In the genomic region with DNA sequence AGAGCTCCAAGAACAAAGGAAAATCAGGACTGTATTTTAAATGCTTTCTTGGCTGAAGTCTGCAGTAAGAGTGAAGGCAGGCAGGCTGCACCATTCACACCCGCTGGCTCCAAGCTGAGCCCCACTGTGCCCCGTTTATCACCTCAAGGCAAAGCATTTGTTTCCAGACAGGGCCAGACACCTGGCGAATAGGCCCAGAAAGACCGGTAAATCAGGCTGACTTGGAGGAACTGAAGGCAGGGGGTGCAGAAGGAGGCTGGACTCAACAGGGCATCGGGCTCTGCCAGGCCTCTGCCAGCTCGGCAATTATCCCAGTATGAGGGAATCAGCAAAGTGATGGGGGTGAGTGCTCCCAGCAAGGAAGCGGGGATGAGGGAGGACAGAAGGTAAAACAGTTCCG, we compare ENCODE assay signal across 16 mouse cellular contexts. TPM values are rescaled to one million over a fixed set of nuclear protein-coding genes. Genes with fewer than 3 reads are reported as not detected.
DNase-seq lines count a peak whose midpoint lies in the region; ATAC-seq lines count a peak whose summit lies in the region.
"Had no signal": no experiment of that assay in that cellular context is flagged by ENCODE, and none has a peak within 500 bp of the region (broad histone marks: within the 10 kb centered on the region; RNA-seq: fewer than 3 reads in every experiment).

No protein-coding gene starts in this region.

- no peaks in the 10 kb centered on the region for H3K9me3 ChIP-seq in forebrain, embryonic 14.5 days (replicated peaks; ENCODE audit: control insufficient read depth, low read length)
- no peaks in the 10 kb centered on the region for H3K9me3 ChIP-seq in forebrain, embryonic 10.5 days
- H3K9me3 ChIP-seq: hindbrain, embryonic 15.5 days had no signal

- peak; percentile 24 for DNase-seq in forebrain, embryonic 14.5 days (ENCODE audit: low spot score)
- DNase-seq in forebrain, embryonic 10.5 days (ENCODE audit: extremely low spot score, low spot score), result no peak
- peak; percentile 18 for DNase-seq in thymus, postnatal 0 days (ENCODE audit: low spot score)
- no peak for DNase-seq in thymus, adult 18-20 months
- DNase-seq in cerebellum, postnatal 14 days, result peak; percentile 57 to 69
- DNase-seq in thymus, postnatal 25 days, result peak; percentile 34
- no peak for DNase-seq in lung, postnatal 14 days
- no peak for DNase-seq in layer of hippocampus, postnatal 36 days
- DNase-seq: kidney, adult 18-20 months; kidney, postnatal 4 days; lung, adult 18-20 months had no signal

- H3K4me3 ChIP-seq in forebrain, embryonic 14.5 days (ENCODE audit: low read depth, low read length), result no peak overlapping the region
- no peak overlapping the region for H3K4me3 ChIP-seq in forebrain, embryonic 10.5 days
- H3K4me3 ChIP-seq: hindbrain, embryonic 15.5 days had no signal

- no peaks in the 10 kb centered on the region for H3K36me3 ChIP-seq in forebrain, embryonic 14.5 days (ENCODE audit: control insufficient read depth, insufficient read depth, low read length)
- no peaks in the 10 kb centered on the region for H3K36me3 ChIP-seq in forebrain, embryonic 10.5 days (replicated peaks)
- H3K36me3 ChIP-seq: hindbrain, embryonic 15.5 days had no signal

- peak; percentile 20; the same call in 1 of the 2 replicates for ATAC-seq in forebrain, embryonic 14.5 days
- ATAC-seq: midbrain, embryonic 16.5 days; Patski had no signal

- no peaks in the 10 kb centered on the region for H3K4me1 ChIP-seq in forebrain, embryonic 14.5 days (ENCODE audit: control insufficient read depth, insufficient read depth, low read length)
- peaks cover 25% of the 10 kb centered on the region for H3K4me1 ChIP-seq in forebrain, embryonic 10.5 days

- no peaks in the 10 kb centered on the region for H3K27me3 ChIP-seq in forebrain, embryonic 14.5 days (replicated peaks; ENCODE audit: control insufficient read depth, insufficient read depth, low read length)
- peaks cover 26% of the 10 kb centered on the region for H3K27me3 ChIP-seq in forebrain, embryonic 10.5 days (ENCODE audit: poor library complexity, severe bottlenecking)
- H3K27me3 ChIP-seq: hindbrain, embryonic 15.5 days had no signal

- whole genome bisulfite sequencing in forebrain, embryonic 14.5 days, result 26% methylated on average over 8 of the region's 8 CpGs
- WGBS in forebrain, embryonic 10.5 days, result 36% methylated on average over 8 of the region's 8 CpGs

- no peak overlapping the region for H3K4me2 ChIP-seq in forebrain, embryonic 14.5 days (ENCODE audit: low read length)
- H3K4me2 ChIP-seq: hindbrain, embryonic 15.5 days had no signal

- no peak overlapping the region for H3K27ac ChIP-seq in forebrain, embryonic 14.5 days (ENCODE audit: low read depth, low read length)
- no peak overlapping the region for H3K27ac ChIP-seq in forebrain, embryonic 10.5 days
- H3K27ac ChIP-seq: hindbrain, embryonic 15.5 days; macrophage had no signal

- no peak overlapping the region for H3K9ac ChIP-seq in forebrain, embryonic 14.5 days (ENCODE audit: low read length)
- H3K9ac ChIP-seq: hindbrain, embryonic 15.5 days had no signal

RNA-seq across cellular contexts. Expression of gene Grpel1, which starts 19.8 kb away (rescaled TPM):
- 53.8 and 58.5 TPM in 2 replicates for polyA plus RNA-seq in forebrain, embryonic 14.5 days (2014; fragmentation: Nextera tagmentation; extraction: Ambion mirVana)
- polyA plus RNA-seq in forebrain, embryonic 10.5 days (2016; fragmentation: Nextera tagmentation; extraction: Ambion mirVana), result 60.5 and 64.4 TPM in 2 replicates
- polyA plus RNA-seq in thymus, postnatal 0 days (2015; fragmentation: Nextera tagmentation; extraction: Ambion mirVana), result 59.3 and 63.6 TPM in 2 replicates
- 10 to 100 TPM; 21.6 to 22.8 TPM for total RNA-seq in layer of hippocampus, postnatal 36 days (2021)

RNA-seq across cellular contexts. Expression of gene Tada2b, which starts 39.1 kb away (rescaled TPM):
- polyA plus RNA-seq in forebrain, embryonic 14.5 days (2014; fragmentation: Nextera tagmentation; extraction: Ambion mirVana), result 4.8 and 5.3 TPM in 2 replicates
- 2.2 TPM in 2 replicates for polyA plus RNA-seq in forebrain, embryonic 10.5 days (2016; fragmentation: Nextera tagmentation; extraction: Ambion mirVana)
- 1.7 and 1.9 TPM in 2 replicates for polyA plus RNA-seq in thymus, postnatal 0 days (2015; fragmentation: Nextera tagmentation; extraction: Ambion mirVana)
- total RNA-seq in layer of hippocampus, postnatal 36 days (2021), result 10 to 100 TPM; 34.0 to 36.4 TPM

RNA-seq across cellular contexts. Expression of gene Ccdc96, which starts 39.4 kb away (rescaled TPM):
- 2.5 and 2.8 TPM in 2 replicates for polyA plus RNA-seq in forebrain, embryonic 14.5 days (2014; fragmentation: Nextera tagmentation; extraction: Ambion mirVana)
- 3.6 and 3.8 TPM in 2 replicates for polyA plus RNA-seq in forebrain, embryonic 10.5 days (2016; fragmentation: Nextera tagmentation; extraction: Ambion mirVana)
- polyA plus RNA-seq in thymus, postnatal 0 days (2015; fragmentation: Nextera tagmentation; extraction: Ambion mirVana), result 0.22 and 0.25 TPM in 2 replicates
- total RNA-seq in layer of hippocampus, postnatal 36 days (2021), result 1 to 10 TPM in 1 of 2 experiments, under 1 TPM in 1; 0.99 to 1.0 TPM
- total RNA-seq: granulocyte monocyte progenitor cell, adult 5-6 weeks had no signal

RNA-seq across cellular contexts. Expression of gene Sorcs2, which starts 47.1 kb away (rescaled TPM):
- polyA plus RNA-seq in forebrain, embryonic 14.5 days (2014; fragmentation: Nextera tagmentation; extraction: Ambion mirVana), result 5.1 and 6.6 TPM in 2 replicates
- 4.7 and 4.8 TPM in 2 replicates for polyA plus RNA-seq in forebrain, embryonic 10.5 days (2016; fragmentation: Nextera tagmentation; extraction: Ambion mirVana)
- polyA plus RNA-seq in thymus, postnatal 0 days (2015; fragmentation: Nextera tagmentation; extraction: Ambion mirVana), result 1.6 and 1.7 TPM in 2 replicates
- 10 to 100 TPM; 52.0 to 56.6 TPM for total RNA-seq in layer of hippocampus, postnatal 36 days (2021)
- total RNA-seq: granulocyte monocyte progenitor cell, adult 5-6 weeks had no signal
- polyA plus RNA-seq: macrophage had no signal

Comparison
In these comparisons a context has a peak if more than half of its experiments do, and no peak if none do; other contexts are left out.
1. DNase-seq: peak in forebrain, embryonic 14.5 days (single experiment), thymus, postnatal 0 days (single experiment), cerebellum, postnatal 14 days (2 of 2) and thymus, postnatal 25 days (single experiment); none in forebrain, embryonic 10.5 days (single experiment), thymus, adult 18-20 months (0 of 2), lung, postnatal 14 days (single experiment) and layer of hippocampus, postnatal 36 days (0 of 2).